Mouse (Mus musculus) brain, adult 2 months (tissue): ENCODE measurements at regions not wholly inside any gene's neighbourhood (a gene's known extent, or its start where the extent isn't known, plus 50 kb on each side); places are given as distances from the start of the nearest gene placed in this dataset.

ENCODE experiments used
- DNase-seq: peaks from one replicate; pipeline ENCODE4 v3.0.0; 2011; ENCODE audit warnings: low read depth, low spot score

- DNase-seq, result no peak
These were observed 241.7 kb upstream of the Gli3 start for GRCm38 (mm10) chr13:15221322-15221721.

GRCm38 (mm10) chr13:15227641-15228040 lies 235.4 kb upstream of the Gli3 start:
- DNase-seq, result no peak
